Mouse (Mus musculus) kidney, embryonic 16.5 days (tissue): ENCODE measurements around the gene Rab4b. TPM values are rescaled to one million over a fixed set of nuclear protein-coding genes. Genes with fewer than 3 reads are reported as not detected.

Experiments
- ATAC-seq: fragments of 200-750 bp; cut with Nextera tagmentation; 2 replicates; pipeline ENCODE4 v1.8.0; 2017; ENCODE audit warnings: moderate TSS enrichment; ENCODE audit not compliant: low FRiP score, low TSS enrichment
- H3K27ac ChIP-seq: fragments of 300-500 bp; sonication (generic); 2 replicates; pipeline ENCODE4 v1.5.1; 2014; ENCODE audit warnings: low read length
- H3K27me3 ChIP-seq: fragments of 300-500 bp; sonication (generic); 2 replicates; pipeline ENCODE4 v1.6.1; 2014; ENCODE audit warnings: low read length, control low read depth, mixed read lengths; ENCODE audit not compliant: insufficient read depth
- H3K36me3 ChIP-seq: fragments of 300-500 bp; sonication (generic); 2 replicates; pipeline ENCODE4 v1.6.1; 2014; ENCODE audit warnings: low read length, control low read depth, mixed read lengths; ENCODE audit not compliant: insufficient read depth
- H3K4me1 ChIP-seq: fragments of 300-500 bp; sonication (generic); 2 replicates; pipeline ENCODE4 v1.6.1; 2014; ENCODE audit warnings: low read length, control low read depth, mixed read lengths; ENCODE audit not compliant: insufficient read depth
- H3K4me2 ChIP-seq: fragments of 300-500 bp; sonication (generic); replicated peaks from 2 replicates; pipeline ENCODE4 v1.6.1; 2014; ENCODE audit warnings: low read depth, low read length
- H3K4me3 ChIP-seq: fragments of 300-500 bp; sonication (generic); 2 replicates; pipeline ENCODE4 v1.5.1; 2014; ENCODE audit warnings: mild to moderate bottlenecking, low read length
- H3K9ac ChIP-seq: fragments of 300-500 bp; sonication (generic); replicated peaks from 2 replicates; pipeline ENCODE4 v1.6.1; 2014; ENCODE audit warnings: low read length
- H3K9me3 ChIP-seq: fragments of 300-500 bp; sonication (generic); 2 replicates; pipeline ENCODE4 v1.6.1; 2016; ENCODE audit warnings: low read length, control low read depth
- WGBS: fragments of 180-500 bp; shearing (Covaris S2); extraction: QIAGEN DNeasy Blood & Tissue Kit; methylation state at CpG from one replicate; pipeline ENCODE4 v1.1.7; 2014; 5-methylcytosine and 5-hydroxymethylcytosine counted together
- polyA plus RNA-seq: library from polyadenylated mRNA; unstranded; fragments of >200 nt; fragmentation: Nextera tagmentation; extraction: Ambion mirVana; gene quantifications from 2 replicates; pipeline ENCODE4 v1.2.1, GENCODE M21; 2015

Rab4b gene
- polyA plus RNA-seq, 1 experiment from 2014 or later, result 65.7 TPM

- H3K36me3 ChIP-seq, result no peaks in the 10 kb centered on the region
- no peaks in the 10 kb centered on the region for H3K27me3 ChIP-seq
- 25% methylated on average over 8 of the region's 8 CpGs for WGBS
- no peak overlapping the region for H3K4me2 ChIP-seq
- peak; percentile 71 for ATAC-seq
- peaks cover 3% of the 10 kb centered on the region; the same call in 1 of the 2 replicates for H3K4me1 ChIP-seq
- 0 out of 2 replicates have a peak, but pooled peaks cover 6% of the 10 kb centered on the region for H3K9me3 ChIP-seq
- no peak overlapping the region for H3K27ac ChIP-seq
- no peak overlapping the region for H3K4me3 ChIP-seq
- H3K9ac ChIP-seq, result no peak overlapping the region
These were observed 42.2 kb downstream of the Rab4b start for GRCm38 (mm10) chr7:27136410-27136996.

GRCm38 (mm10) chr7:27133757-27134156, 44.9 kb downstream of the Rab4b start:
- ATAC-seq, result no peak
- H3K4me2 ChIP-seq, result no peak overlapping the region
- H3K27me3 ChIP-seq, result no peaks in the 10 kb centered on the region
- H3K9me3 ChIP-seq, result peaks cover 3% of the 10 kb centered on the region; the same call in 1 of the 2 replicates
- no peak overlapping the region for H3K27ac ChIP-seq
- H3K4me3 ChIP-seq, result no peak overlapping the region
- no peak overlapping the region for H3K9ac ChIP-seq
- peaks cover 3% of the 10 kb centered on the region; the same call in 1 of the 2 replicates for H3K4me1 ChIP-seq
- H3K36me3 ChIP-seq, result no peaks in the 10 kb centered on the region
- 76% methylated on average over 4 of the region's 4 CpGs for WGBS

DNA sequence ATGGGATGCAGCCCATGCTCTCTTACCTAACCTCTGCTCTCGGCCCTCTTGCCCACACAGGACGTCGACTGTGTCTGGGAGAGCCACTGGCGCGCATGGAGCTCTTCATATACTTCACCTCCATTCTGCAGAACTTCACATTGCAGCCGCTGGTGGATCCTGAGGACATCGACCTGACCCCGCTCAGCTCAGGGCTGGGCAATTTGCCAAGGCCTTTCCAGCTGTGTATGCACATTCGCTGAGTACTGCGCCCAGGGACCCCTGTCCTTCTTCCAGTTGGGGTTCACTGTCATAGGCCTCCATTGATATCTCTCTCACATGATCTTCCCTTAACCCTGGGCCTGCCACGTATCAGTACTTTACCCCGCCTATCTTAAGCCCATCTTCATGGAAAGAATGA, 45.5 kb downstream of the Rab4b start:
- ATAC-seq, result peak; percentile 32; the same call in 1 of the 2 replicates
- no peak overlapping the region for H3K27ac ChIP-seq
- H3K4me1 ChIP-seq, result peaks cover 3% of the 10 kb centered on the region; the same call in 1 of the 2 replicates
- H3K4me3 ChIP-seq, result no peak overlapping the region
- H3K9ac ChIP-seq, result no peak overlapping the region
- no peak overlapping the region for H3K4me2 ChIP-seq
- WGBS, result 53% methylated on average over 12 of the region's 12 CpGs
- no peaks in the 10 kb centered on the region for H3K36me3 ChIP-seq
- no peaks in the 10 kb centered on the region for H3K27me3 ChIP-seq
- H3K9me3 ChIP-seq, result peaks cover 3% of the 10 kb centered on the region; the same call in 1 of the 2 replicates

DNA sequence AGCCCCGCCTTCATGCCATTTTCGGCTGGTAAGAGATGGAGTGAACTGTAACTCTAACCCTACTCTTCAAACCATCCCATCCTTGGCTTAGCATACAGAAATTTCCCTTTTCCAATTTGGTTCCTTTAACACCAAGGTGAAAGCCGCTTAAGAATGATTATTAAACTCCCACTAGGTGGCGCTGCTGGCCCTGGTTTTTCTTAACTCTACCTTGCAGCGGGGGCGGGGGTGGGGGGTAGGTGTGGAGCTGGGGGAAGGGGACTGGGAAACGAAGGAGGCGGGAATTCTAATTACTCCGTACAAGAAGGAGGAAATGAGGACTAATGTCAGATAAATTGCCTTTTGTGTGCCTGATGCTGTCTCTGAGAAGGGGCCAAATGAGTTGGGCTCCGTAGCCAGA, 46.1 kb downstream of the Rab4b start:
- peaks cover 3% of the 10 kb centered on the region; the same call in 1 of the 2 replicates for H3K9me3 ChIP-seq
- ATAC-seq, result no peak
- no peaks in the 10 kb centered on the region for H3K36me3 ChIP-seq
- H3K4me3 ChIP-seq, result no peak overlapping the region
- H3K4me1 ChIP-seq, result peaks cover 3% of the 10 kb centered on the region; the same call in 1 of the 2 replicates
- H3K27me3 ChIP-seq, result no peaks in the 10 kb centered on the region
- peak overlapping the region; percentile 28 for H3K4me2 ChIP-seq
- 12% methylated on average over 10 of the region's 10 CpGs for WGBS
- H3K9ac ChIP-seq, result no peak overlapping the region
- H3K27ac ChIP-seq, result no peak overlapping the region

DNA sequence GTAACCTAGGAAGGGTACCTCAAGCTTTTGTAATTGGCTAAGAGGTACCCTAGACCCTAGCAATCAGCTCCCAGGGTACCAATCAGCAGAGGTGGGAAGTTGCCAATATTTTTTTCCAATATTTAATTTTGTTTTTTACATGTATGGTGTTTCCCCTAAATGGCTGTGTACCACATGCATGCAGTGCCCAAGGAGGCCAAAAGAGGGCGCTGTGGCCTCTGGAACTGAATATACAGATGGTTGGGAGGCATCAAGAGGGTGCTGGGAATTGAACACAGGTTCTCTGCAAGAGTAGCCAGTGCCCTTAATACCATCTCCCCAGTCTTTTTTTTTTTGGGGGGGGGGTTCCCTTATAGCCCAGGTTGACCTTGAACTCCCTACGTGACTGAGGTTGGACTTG, 47.3 kb downstream of the Rab4b start:
- Histone ChIP-seq H3K4me3 (no peak overlapping the region), H3K4me2 (no peak overlapping the region), H3K27ac (no peak overlapping the region), H3K27me3 (no peaks in the 10 kb centered on the region), H3K4me1 (peaks cover 3% of the 10 kb centered on the region; the same call in 1 of the 2 replicates), H3K36me3 (no peaks in the 10 kb centered on the region), H3K9me3 (peaks cover 3% of the 10 kb centered on the region; the same call in 1 of the 2 replicates), H3K9ac (no peak overlapping the region)
- no peak for ATAC-seq
- 76% methylated on average over 2 of the region's 2 CpGs for WGBS

- Histone ChIP-seq H3K36me3 (no peaks in the 10 kb centered on the region), H3K27ac (no peak overlapping the region), H3K27me3 (no peaks in the 10 kb centered on the region), H3K9ac (no peak overlapping the region), H3K4me3 (no peak overlapping the region), H3K9me3 (peaks cover 3% of the 10 kb centered on the region; the same call in 1 of the 2 replicates), H3K4me2 (no peak overlapping the region), H3K4me1 (peaks cover 3% of the 10 kb centered on the region; the same call in 1 of the 2 replicates)
- 0 out of 2 replicates have a peak, but pooled peaks have one; percentile 36 for ATAC-seq
- WGBS, result 86% methylated on average over 22 of the region's 22 CpGs
These were observed 48.0 kb downstream of the Rab4b start for GRCm38 (mm10) chr7:27130521-27131370.

DNA sequence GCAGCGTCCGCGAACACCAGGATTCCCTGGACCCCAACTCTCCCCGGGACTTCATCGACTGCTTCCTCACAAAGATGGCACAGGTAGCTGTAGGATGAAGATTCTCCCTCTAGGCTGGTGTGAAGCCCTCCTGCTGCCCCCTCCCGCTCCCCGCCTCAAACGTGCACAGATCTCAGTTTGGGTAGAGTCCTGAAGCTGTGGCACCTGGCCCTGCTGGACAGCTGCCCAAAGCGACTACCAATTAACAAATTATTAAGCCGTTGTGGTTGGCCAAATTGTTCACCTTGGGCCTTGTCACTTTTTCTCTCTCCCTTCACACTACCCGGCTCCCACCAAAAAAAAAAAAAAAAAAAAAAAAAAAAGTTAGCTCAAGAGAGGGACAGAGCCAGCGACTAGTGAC, 48.9 kb downstream of the Rab4b start:
- H3K4me3 ChIP-seq, result no peak overlapping the region
- no peak overlapping the region for H3K4me2 ChIP-seq
- no peaks in the 10 kb centered on the region for H3K27me3 ChIP-seq
- peaks cover 3% of the 10 kb centered on the region; the same call in 1 of the 2 replicates for H3K9me3 ChIP-seq
- WGBS, result 85% methylated on average over 11 of the region's 12 CpGs
- no peak overlapping the region for H3K27ac ChIP-seq
- peaks cover 3% of the 10 kb centered on the region; the same call in 1 of the 2 replicates for H3K4me1 ChIP-seq
- H3K9ac ChIP-seq, result no peak overlapping the region
- H3K36me3 ChIP-seq, result no peaks in the 10 kb centered on the region
- ATAC-seq, result no peak

DNA sequence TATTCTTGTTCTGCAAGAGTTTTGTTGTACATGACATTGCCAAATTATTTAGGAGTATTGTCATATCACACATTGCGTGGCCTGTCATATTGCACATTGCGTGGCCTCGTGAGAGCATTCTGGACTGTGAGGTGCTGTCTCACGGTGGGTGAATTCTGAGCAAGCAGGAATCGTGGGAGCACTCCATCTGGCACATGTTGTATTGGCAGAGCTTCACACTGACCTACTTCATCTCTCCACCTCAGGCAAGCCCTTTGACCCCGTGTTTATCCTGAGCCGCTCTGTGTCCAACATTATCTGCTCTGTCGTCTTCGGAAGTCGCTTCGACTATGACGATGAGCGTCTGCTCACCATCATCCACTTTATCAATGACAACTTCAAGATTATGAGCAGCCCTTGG, 49.8 kb downstream of the Rab4b start:
- peaks cover 3% of the 10 kb centered on the region; the same call in 1 of the 2 replicates for H3K9me3 ChIP-seq
- H3K4me3 ChIP-seq, result no peak overlapping the region
- H3K27me3 ChIP-seq, result no peaks in the 10 kb centered on the region
- H3K4me2 ChIP-seq, result no peak overlapping the region
- H3K4me1 ChIP-seq, result peaks cover 3% of the 10 kb centered on the region; the same call in 1 of the 2 replicates
- H3K36me3 ChIP-seq, result no peaks in the 10 kb centered on the region
- no peak for ATAC-seq
- WGBS, result 87% methylated on average over 13 of the region's 13 CpGs
- no peak overlapping the region for H3K27ac ChIP-seq
- no peak overlapping the region for H3K9ac ChIP-seq

- Histone ChIP-seq H3K9me3 (peaks cover 3% of the 10 kb centered on the region; the same call in 1 of the 2 replicates), H3K4me2 (no peak overlapping the region), H3K4me3 (no peak overlapping the region), H3K9ac (no peak overlapping the region), H3K27me3 (no peaks in the 10 kb centered on the region), H3K27ac (no peak overlapping the region), H3K36me3 (no peaks in the 10 kb centered on the region), H3K4me1 (peaks cover 3% of the 10 kb centered on the region; the same call in 1 of the 2 replicates)
- WGBS, result 46% methylated on average over 3 of the region's 3 CpGs
- peak; percentile 66 for ATAC-seq
These were observed 50.5 kb downstream of the Rab4b start for GRCm38 (mm10) chr7:27128162-27128561.
